Mouse (Mus musculus) liver, embryonic 12.5 days (tissue): ENCODE measurements around the gene Efhb. TPM values are rescaled to one million over a fixed set of nuclear protein-coding genes. Genes with fewer than 3 reads are reported as not detected.
A peak's percentile ranks its signal among the peaks of the same experiment; 100 is the strongest.

Source experiments
- ATAC-seq: fragments of 200-750 bp; cut with Nextera tagmentation; 2 replicates; pipeline ENCODE4 v1.8.0; 2017; ENCODE audit warnings: moderate number of reproducible peaks, mild to moderate bottlenecking, moderate library complexity
- H3K27ac ChIP-seq: fragments of 300-500 bp; sonication (generic); 2 replicates; pipeline ENCODE4 v1.5.1; 2016; ENCODE audit warnings: mild to moderate bottlenecking
- H3K27me3 ChIP-seq: fragments of 300-500 bp; sonication (generic); replicated peaks from 2 replicates; pipeline ENCODE4 v1.6.1; 2016; ENCODE audit warnings: mild to moderate bottlenecking, moderate library complexity
- H3K36me3 ChIP-seq: fragments of 300-500 bp; sonication (generic); 2 replicates; pipeline ENCODE4 v1.6.1; 2016; ENCODE audit warnings: mild to moderate bottlenecking, moderate library complexity
- H3K4me1 ChIP-seq: fragments of 300-500 bp; sonication (generic); 2 replicates; pipeline ENCODE4 v1.6.1; 2016
- H3K4me2 ChIP-seq: fragments of 300-500 bp; sonication (generic); 2 replicates; pipeline ENCODE4 v1.6.1; 2016; ENCODE audit warnings: mild to moderate bottlenecking, moderate library complexity
- H3K4me3 ChIP-seq: fragments of 300-500 bp; sonication (generic); 2 replicates; pipeline ENCODE4 v1.5.1; 2016; ENCODE audit warnings: mild to moderate bottlenecking, moderate library complexity
- H3K9ac ChIP-seq: fragments of 300-500 bp; sonication (generic); 2 replicates; pipeline ENCODE4 v1.6.1; 2016; ENCODE audit warnings: mild to moderate bottlenecking, moderate library complexity
- H3K9me3 ChIP-seq: fragments of 300-500 bp; sonication (generic); replicated peaks from 2 replicates; pipeline ENCODE4 v1.6.1; 2016; ENCODE audit warnings: mild to moderate bottlenecking, moderate library complexity
- WGBS: fragments of 180-500 bp; shearing (Covaris S2); methylation state at CpG from one replicate; pipeline ENCODE4 v1.1.7; 2016; ENCODE audit not compliant: insufficient replicate concordance; 5-methylcytosine and 5-hydroxymethylcytosine counted together
- polyA plus RNA-seq: library from polyadenylated mRNA; unstranded; fragments of >200 nt; fragmentation: Nextera tagmentation; extraction: Ambion mirVana; gene quantifications from 2 replicates; pipeline ENCODE4 v1.2.1, GENCODE M21; 2016

The Efhb gene
- polyA plus RNA-seq = 0.05 and 0.06 TPM in 2 replicates

DNA sequence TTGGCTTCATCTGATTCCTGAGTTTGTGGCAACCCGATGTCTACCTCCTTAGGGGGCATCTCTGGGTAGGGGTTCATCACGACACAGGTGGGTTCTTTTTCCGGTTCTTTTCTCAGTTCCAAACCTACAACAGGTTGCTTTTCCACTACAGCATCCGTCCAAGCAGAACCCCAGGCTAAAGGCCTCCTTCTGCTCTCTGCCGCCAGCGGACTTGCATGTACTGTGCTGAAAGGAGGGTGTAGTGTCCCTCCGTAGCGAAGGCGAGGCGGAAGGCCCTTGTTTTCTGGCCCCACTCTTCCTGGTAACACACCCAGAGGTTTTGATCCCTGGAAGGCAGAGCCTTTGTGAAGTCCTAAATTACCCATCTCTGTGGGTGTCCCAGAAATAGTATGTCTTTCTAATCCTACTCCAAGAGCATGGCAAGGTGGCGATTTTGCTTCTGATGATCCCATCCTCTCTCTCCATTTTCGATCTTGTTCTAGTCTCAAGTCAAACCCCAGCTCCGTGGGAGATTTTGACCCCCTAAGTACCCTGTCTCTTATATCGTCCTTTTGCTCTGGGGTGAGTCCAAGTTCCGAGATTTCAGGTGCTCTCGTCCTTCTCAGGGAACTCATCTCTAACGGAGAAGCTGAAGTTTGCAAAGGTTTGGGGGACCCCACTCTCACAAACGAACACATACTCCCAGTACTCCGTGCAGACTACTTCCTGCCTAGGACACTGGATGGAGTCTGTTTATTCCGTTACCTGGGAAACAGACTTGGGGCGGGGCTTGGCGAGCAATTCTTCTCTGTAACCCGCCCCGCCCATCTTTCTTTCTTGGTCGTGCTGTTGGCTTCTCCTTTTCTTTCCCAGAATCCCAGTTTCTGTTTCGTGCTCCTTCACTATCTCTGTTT lies at the start of gene Efhb:
TSS of gene Efhb (minus strand) at position 719 of the 893 bp plus-strand sequence.
- H3K4me3 ChIP-seq = peak within 1 kb of the TSS; percentile 38
- H3K4me2 ChIP-seq = peak within 1 kb of the TSS; percentile 59
- no peaks in the 10 kb centered on the region for H3K36me3 ChIP-seq
- 22% methylated on average over 26 of the region's 26 CpGs for WGBS
- no peaks in the 10 kb centered on the region for H3K27me3 ChIP-seq
- H3K9ac ChIP-seq = no peak within 1 kb of the TSS; the same call in 1 of the 2 replicates
- peaks cover 8% of the 10 kb centered on the region for H3K4me1 ChIP-seq
- ATAC-seq = peak; percentile 69; the same call in 1 of the 2 replicates
- no peaks in the 10 kb centered on the region for H3K9me3 ChIP-seq
- no peak within 1 kb of the TSS for H3K27ac ChIP-seq

DNA sequence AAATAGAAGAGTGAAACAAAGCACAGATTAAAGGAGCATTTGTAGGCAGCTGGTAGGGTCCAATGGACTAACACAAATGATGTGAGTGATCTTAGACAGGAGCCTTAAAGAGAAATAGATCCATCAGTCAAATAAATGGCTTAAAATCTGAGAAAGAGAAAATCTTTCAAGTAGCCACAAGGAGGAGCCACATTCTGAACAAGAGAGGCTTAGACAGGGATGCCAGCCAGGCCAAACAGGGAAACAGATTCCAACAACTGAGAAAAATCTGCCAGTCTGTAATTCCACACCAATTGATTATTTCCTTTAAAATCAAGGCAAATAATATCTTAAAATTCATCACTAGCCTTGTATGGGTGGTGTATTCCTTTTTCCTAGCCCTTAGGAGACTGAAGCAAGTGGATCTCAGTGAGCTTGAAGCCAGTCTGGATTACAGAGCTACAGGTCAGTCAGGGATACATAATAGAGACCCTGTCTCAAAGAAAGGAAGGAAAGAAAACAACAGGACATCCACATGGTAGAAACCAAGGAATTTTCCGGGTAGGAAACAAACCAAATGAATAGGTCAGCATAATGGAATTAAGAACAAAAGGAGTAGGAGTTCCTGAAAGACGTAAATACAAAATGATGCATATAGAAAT lies 49.3 kb upstream of the Efhb start:
- peaks cover 4% of the 10 kb centered on the region; the same call in 1 of the 2 replicates for H3K36me3 ChIP-seq
- H3K4me2 ChIP-seq = no peak overlapping the region
- H3K4me3 ChIP-seq = no peak overlapping the region
- no peaks in the 10 kb centered on the region for H3K4me1 ChIP-seq
- H3K9me3 ChIP-seq = no peaks in the 10 kb centered on the region
- H3K9ac ChIP-seq = no peak overlapping the region
- no peak overlapping the region for H3K27ac ChIP-seq
- WGBS = 86% methylated on average over 2 of the region's 2 CpGs
- H3K27me3 ChIP-seq = no peaks in the 10 kb centered on the region
- ATAC-seq = no peak

DNA sequence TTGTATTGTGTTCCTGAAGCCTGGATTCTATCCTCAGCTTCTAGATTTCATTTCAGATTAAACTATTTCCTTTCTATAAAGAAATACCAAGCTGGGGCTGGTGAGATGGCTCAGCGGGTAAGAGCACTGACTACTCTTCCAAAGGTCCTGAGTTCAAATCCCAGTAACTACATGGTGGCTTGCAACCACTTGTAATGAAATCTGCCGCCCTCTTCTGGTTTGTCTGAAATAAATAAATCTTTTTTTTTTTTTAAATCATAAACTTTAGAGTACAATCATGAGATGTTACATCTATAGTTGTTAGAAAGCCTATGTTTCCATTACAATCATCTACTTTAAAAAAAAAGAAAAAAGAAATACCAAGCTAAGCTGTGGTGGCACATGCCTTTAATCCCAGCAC lies 39.8 kb upstream of the Efhb start:
- Histone ChIP-seq H3K9me3 (no peaks in the 10 kb centered on the region), H3K9ac (no peak overlapping the region), H3K27me3 (no peaks in the 10 kb centered on the region), H3K27ac (no peak overlapping the region), H3K4me3 (no peak overlapping the region), H3K36me3 (peaks cover 73% of the 10 kb centered on the region), H3K4me1 (no peaks in the 10 kb centered on the region), H3K4me2 (no peak overlapping the region)
- WGBS = 83% methylated on average over 2 of the region's 2 CpGs
- no peak for ATAC-seq

DNA sequence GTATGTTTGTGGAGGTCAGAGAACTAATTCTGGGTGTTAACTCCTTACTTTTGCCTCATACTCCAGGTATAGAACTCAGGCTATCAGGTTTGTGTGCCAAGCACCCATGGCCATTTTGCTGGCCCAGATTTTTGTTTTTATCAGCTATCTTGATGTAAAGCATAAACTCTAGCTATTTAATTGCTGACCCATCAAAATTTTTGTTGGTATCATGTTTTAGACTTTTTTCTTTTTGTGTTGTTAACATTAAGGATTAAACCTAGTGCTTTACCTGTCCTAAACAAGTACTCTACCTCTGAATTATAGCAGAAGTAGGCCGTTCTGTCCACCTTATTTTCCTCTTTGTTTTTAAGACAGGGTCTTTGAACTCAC lies 25.9 kb upstream of the Efhb start:
- no peaks in the 10 kb centered on the region for H3K4me1 ChIP-seq
- WGBS = 84% methylated on average over 1 of the region's 1 CpGs
- H3K4me2 ChIP-seq = no peak overlapping the region
- H3K36me3 ChIP-seq = peaks cover 77% of the 10 kb centered on the region
- H3K9ac ChIP-seq = no peak overlapping the region
- no peak for ATAC-seq
- H3K27me3 ChIP-seq = no peaks in the 10 kb centered on the region
- no peak overlapping the region for H3K4me3 ChIP-seq
- H3K9me3 ChIP-seq = no peaks in the 10 kb centered on the region
- H3K27ac ChIP-seq = no peak overlapping the region

DNA sequence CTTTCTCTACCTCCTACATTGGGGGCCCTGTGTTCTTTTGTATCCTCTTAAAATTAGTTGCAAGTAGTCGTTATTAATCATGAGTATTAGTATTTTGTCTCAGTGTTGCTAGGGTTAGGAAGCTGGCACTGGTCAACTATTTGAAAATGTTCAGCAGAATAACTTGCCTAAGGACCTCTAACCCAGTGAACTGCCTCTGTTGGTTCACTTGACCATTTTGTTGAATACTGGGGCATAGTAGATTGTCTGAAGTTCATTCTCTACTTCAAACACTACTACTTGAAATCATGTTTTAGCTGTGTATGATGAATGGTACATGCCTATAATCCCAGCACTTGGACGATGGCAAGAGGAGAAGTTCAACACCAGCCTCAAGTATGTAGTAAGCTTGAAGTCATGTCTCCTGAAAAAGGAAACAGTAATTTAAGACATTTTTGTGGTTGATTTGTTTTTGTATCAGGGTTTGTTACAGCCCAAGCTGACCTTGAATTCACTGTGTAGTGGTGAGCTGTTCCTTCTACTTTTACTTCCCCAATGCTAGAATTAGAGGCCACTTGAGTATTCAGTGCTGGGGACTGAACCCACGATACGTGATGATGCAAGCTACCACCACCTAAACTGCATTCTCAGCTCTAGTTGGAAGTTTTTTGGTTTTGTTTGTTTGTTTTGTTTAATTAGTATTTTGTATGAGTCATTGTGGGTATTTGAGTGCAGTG lies 25.3 kb upstream of the Efhb start:
- Histone ChIP-seq H3K4me2 (no peak overlapping the region), H3K4me1 (no peaks in the 10 kb centered on the region), H3K9ac (no peak overlapping the region), H3K27ac (no peak overlapping the region), H3K9me3 (no peaks in the 10 kb centered on the region), H3K27me3 (no peaks in the 10 kb centered on the region), H3K36me3 (peaks cover 75% of the 10 kb centered on the region), H3K4me3 (no peak overlapping the region)
- 80% methylated on average over 4 of the region's 4 CpGs for WGBS
- ATAC-seq = no peak

DNA sequence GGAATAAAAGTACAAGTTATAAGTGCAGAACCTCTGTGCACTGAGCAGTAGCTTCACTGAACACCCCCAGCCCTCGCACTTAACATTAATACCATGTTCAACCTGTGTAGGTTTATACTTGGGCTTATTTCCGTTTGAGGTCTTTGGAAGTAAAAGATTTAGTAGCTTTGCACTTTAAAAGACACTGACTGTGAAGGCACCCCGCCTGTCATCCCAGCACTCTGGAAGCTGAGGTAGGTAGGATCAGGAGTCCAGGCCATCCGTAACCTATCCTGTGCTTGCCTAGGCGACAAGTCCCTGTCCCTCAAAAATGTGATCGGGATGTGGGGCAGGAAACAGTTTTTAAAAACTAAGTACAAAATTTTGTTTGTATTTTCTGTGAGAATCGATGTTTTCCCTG lies 17.3 kb upstream of the Efhb start:
- peak overlapping the region; percentile 78 for H3K4me2 ChIP-seq
- H3K4me1 ChIP-seq = peaks cover 30% of the 10 kb centered on the region
- ATAC-seq = no peak
- peak overlapping the region; percentile 99 for H3K4me3 ChIP-seq
- H3K27ac ChIP-seq = no peak overlapping the region
- H3K27me3 ChIP-seq = no peaks in the 10 kb centered on the region
- WGBS = 59% methylated on average over 7 of the region's 7 CpGs
- peak overlapping the region; percentile 97 for H3K9ac ChIP-seq
- no peaks in the 10 kb centered on the region for H3K9me3 ChIP-seq
- H3K36me3 ChIP-seq = peaks cover 16% of the 10 kb centered on the region

DNA sequence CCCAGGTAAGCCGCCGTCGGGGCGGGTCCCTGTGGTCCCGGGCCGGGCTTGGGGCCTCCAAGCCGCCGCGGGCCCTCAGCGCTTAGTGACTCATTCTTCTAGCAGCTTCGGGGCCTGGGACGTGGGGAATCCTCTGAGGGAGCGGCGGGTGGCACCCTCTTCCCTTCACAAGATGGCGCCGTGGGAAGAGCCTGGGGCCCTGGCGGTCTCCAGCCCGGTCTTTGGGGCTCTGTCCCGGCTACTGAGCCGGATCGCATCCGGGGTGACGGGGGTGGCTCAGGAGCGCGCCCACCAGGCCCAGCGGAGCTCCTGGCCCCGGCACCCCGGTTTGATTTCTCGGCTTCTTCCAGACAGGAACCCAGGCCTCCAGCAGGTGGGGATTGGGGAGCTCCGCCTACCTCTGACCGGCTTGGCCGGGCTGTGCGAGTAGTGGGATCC lies 16.5 kb upstream of the Efhb start:
- H3K9me3 ChIP-seq = no peaks in the 10 kb centered on the region
- peak overlapping the region; percentile 97 for H3K9ac ChIP-seq
- peak overlapping the region; percentile 99 for H3K4me3 ChIP-seq
- peak; percentile 1; the same call in 1 of the 2 replicates for ATAC-seq
- peaks cover 30% of the 10 kb centered on the region for H3K4me1 ChIP-seq
- peak overlapping the region; percentile 100 for H3K27ac ChIP-seq
- H3K36me3 ChIP-seq = peaks cover 10% of the 10 kb centered on the region
- no peaks in the 10 kb centered on the region for H3K27me3 ChIP-seq
- WGBS = under 1% methylated on average over 33 of the region's 33 CpGs
- peak overlapping the region; percentile 78 for H3K4me2 ChIP-seq

DNA sequence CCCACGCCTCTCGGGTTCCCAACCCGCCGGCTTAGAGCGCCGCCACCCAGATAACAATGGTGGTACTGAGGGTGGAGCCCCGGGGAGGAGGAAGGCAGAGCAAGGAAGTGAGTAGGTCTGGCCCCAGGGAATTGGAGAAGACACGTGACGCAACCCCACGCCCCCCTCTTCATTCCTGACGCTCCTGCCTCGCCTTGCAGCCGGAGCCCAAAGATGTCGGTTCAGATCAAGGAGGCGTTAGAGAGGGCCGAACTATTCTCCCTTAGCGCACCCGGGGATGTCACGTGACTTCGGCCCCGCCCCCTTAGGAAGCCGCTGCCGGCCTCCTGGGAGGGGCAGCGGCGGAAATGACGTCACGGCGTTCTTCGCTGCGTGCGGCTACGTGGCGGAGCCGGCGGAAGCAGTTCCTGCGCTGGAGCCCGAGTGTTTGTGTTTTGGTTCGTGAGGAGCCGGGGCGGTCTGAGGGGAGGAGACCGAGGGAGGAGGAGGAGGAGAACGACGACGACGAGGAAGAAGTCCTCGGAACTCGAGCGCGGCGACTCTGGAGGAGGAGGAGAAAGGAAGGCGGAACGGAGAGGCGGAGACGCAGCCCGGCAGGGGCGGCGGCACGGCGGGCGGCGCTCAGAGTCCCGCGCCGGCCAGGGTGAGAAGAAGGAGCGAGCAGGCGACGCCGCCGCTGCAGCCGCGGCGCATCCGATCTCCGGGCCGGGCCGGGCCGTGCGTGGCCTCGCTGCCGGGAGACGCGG lies 15.9 kb upstream of the Efhb start, which contains the start of gene Rab5a:
TSS of gene Rab5a (plus strand) at position 377 of the 746 bp plus-strand sequence.
- Histone ChIP-seq H3K9ac (peak within 1 kb of the TSS; percentile 97), H3K36me3 (peaks cover 4% of the 10 kb centered on the region), H3K4me2 (peak within 1 kb of the TSS; percentile 78), H3K4me3 (peak within 1 kb of the TSS; percentile 99), H3K9me3 (no peaks in the 10 kb centered on the region), H3K4me1 (peaks cover 30% of the 10 kb centered on the region), H3K27ac (peak within 1 kb of the TSS; percentile 100), H3K27me3 (no peaks in the 10 kb centered on the region)
- under 1% methylated on average over 70 of the region's 82 CpGs for WGBS
- peak; percentile 93 for ATAC-seq

DNA sequence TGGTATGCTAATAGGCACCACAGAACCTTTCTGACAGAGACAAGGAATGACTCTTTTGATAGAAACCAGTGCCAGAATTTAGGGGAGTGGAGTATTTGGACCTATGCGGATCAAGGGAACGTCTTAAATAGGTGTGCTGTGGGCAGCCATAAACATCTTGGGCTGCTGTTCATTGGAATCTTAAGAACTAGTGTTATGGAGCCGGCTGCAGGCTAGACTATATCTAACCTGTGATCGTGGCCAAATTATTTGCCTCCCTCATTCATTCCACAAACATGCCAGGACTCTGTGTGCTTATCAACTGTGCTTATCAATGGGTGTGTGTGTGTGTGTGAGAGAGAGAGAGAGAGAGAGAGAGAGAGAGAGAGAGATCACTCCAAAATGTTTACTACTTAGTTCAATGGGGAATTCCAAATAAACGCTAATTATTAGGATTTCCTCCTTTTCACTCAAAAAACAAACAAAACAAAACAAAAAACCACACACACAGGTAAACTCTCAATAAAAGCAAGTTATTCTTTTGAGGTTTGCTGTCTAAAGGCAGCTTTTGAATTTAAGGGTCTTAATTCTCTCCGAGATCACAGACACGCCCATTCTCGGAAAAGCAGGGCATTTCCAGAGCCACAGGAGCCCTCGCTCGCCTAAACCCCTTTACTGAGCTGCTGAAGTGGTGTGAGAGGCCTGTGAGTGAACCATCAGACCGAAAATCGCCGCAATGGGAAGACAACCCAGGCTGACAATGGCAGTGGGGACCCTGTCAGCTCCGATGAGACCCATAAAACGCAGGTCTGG lies 15.1 kb upstream of the Efhb start:
- peak; percentile 35; the same call in 1 of the 2 replicates for ATAC-seq

DNA sequence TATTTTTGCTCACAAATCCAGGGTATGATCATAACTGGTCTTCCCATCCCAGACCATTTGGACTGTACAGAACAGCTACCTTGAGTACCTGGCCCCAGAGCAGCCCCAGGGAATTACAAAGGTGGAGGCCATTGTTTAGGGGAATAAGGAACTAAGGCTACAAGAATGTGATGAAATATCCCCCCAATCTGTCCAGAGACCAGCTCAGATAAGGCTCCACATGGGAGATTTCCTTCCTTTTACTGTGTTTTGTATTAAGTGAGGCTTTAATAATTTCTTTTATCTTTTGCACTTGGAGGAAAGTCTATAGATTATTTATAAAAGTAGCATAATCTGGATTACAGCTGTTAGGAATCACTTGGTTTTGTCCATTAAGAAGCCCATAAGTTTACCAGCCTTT lies 5.6 kb upstream of the Efhb start:
- Histone ChIP-seq H3K27me3 (no peaks in the 10 kb centered on the region), H3K4me3 (no peak overlapping the region), H3K9ac (no peak overlapping the region), H3K9me3 (no peaks in the 10 kb centered on the region), H3K4me1 (peaks cover under 1% of the 10 kb centered on the region; the same call in 1 of the 2 replicates), H3K27ac (no peak overlapping the region), H3K36me3 (no peaks in the 10 kb centered on the region), H3K4me2 (no peak overlapping the region)
- no peak for ATAC-seq

More for the DNA sequence above, 15.1 kb upstream of the Efhb start:
- Histone ChIP-seq H3K9me3 (no peaks in the 10 kb centered on the region), H3K4me1 (peaks cover 30% of the 10 kb centered on the region), H3K9ac (peak overlapping the region; percentile 97), H3K27me3 (no peaks in the 10 kb centered on the region), H3K27ac (peak overlapping the region; percentile 100), H3K4me2 (peak overlapping the region; percentile 78), H3K4me3 (peak overlapping the region; percentile 99), H3K36me3 (no peaks in the 10 kb centered on the region)
- 8% methylated on average over 15 of the region's 15 CpGs for WGBS

DNA sequence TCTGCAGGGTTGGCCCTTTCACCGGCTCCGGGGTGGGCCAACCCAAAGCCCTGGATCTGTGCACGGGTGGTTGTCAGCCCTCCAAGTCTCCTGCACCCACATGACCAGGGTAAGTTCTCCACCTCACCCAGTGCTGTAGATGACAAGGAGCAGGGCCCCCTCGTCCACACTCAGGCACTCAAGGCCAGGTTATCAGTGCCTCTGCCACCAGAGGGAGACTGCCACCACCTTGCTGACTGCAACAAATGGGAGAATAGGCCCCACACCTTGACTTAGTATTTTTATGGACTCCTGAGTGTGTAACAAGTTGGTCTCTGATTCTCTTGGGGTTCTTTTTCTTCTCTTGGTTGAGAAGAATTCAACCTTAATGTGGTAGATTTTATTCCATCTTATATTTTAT lies 2.4 kb upstream of the Efhb start:
- H3K4me2 ChIP-seq = no peak overlapping the region
- H3K27me3 ChIP-seq = no peaks in the 10 kb centered on the region
- H3K4me1 ChIP-seq = peaks cover 8% of the 10 kb centered on the region
- no peak for ATAC-seq
- no peaks in the 10 kb centered on the region for H3K36me3 ChIP-seq
- WGBS = 47% methylated on average over 4 of the region's 4 CpGs
- no peak overlapping the region for H3K4me3 ChIP-seq
- H3K9me3 ChIP-seq = no peaks in the 10 kb centered on the region
- no peak overlapping the region for H3K27ac ChIP-seq
- H3K9ac ChIP-seq = no peak overlapping the region
